Mouse (Mus musculus): ENCODE results near the gene Mark1. TPM values are rescaled to one million over a fixed set of nuclear protein-coding genes. Genes with fewer than 3 reads are reported as not detected.

Gene Mark1
- polyA plus RNA-seq, 1 experiment = 49.7 TPM

GRCm38 (mm10) chr1:184999780-185000599 is 620 bp upstream of the Mark1 start:
- H3K27ac ChIP-seq (ENCODE audit: insufficient read depth, low read length) = peak overlapping the region; percentile 70; the same call in 1 of the 2 replicates
- H3K4me1 ChIP-seq (ENCODE audit: control insufficient read depth, insufficient read depth, low read length) = peaks cover 6% of the 10 kb centered on the region; the same call in 1 of the 2 replicates
- H3K4me3 ChIP-seq (ENCODE audit: insufficient read depth, low read length) = peak overlapping the region; percentile 47
- no peak for TF ChIP-seq CTCF (IDR thresholded peaks at IDR 0.05; ENCODE audit: extremely low read depth, insufficient read depth, low read length)
- TF ChIP-seq POLR2A (IDR thresholded peaks at IDR 0.05; ENCODE audit: extremely low read depth, insufficient read depth, low read length) = peak; percentile 81

DNA sequence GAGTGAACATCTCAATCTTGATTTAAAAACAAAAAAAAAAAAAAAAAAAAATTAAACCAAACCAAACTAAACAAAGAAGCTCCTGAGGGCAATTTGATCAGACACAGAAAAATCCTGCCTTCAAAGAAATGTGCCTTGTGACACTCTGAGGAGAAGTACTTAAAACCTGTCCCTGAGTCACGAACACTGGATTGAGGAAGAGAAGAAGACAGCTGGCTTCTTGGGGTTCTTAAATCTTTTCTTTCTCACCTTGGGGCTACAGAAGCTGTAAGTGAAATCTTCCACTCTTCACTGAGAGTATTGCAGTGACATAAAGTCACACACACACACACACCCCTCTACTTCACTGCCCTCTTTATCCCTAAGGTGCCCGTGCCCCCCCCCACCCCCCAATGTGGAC is 739 bp downstream of the Mark1 start:
- H3K4me1 ChIP-seq (ENCODE audit: control insufficient read depth, insufficient read depth, low read length) = peaks cover 6% of the 10 kb centered on the region; the same call in 1 of the 2 replicates
- peak overlapping the region; percentile 85 for H3K4me3 ChIP-seq (ENCODE audit: insufficient read depth, low read length)
- H3K27ac ChIP-seq (ENCODE audit: insufficient read depth, low read length) = no peak overlapping the region
- TF ChIP-seq CTCF (IDR thresholded peaks at IDR 0.05; ENCODE audit: extremely low read depth, insufficient read depth, low read length) (no peak), POLR2A (IDR thresholded peaks at IDR 0.05; ENCODE audit: extremely low read depth, insufficient read depth, low read length) (no peak)

DNA sequence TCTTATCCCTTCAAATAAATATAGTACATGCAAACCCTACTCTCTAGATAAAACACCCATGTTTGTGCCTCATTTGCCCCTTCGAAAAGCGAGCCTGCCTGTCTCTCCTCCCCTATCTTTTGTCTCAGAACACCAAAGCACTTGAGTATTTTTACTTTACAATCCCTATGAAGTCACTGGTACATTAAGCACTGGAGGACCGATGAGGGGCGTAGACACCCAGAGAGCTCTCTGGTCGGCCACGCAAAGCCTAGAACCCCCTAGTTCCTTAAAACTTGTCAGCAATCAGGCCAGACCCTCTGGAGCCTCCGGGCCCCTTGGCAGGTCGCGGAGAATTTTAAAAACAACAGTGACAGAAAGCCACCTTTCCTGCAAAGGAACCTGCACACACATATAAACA is 1.2 kb downstream of the Mark1 start:
- TF ChIP-seq POLR2A (IDR thresholded peaks at IDR 0.05; ENCODE audit: extremely low read depth, insufficient read depth, low read length) (no peak), CTCF (IDR thresholded peaks at IDR 0.05; ENCODE audit: extremely low read depth, insufficient read depth, low read length) (no peak)
- H3K4me3 ChIP-seq (ENCODE audit: insufficient read depth, low read length) = peak overlapping the region; percentile 85
- H3K4me1 ChIP-seq (ENCODE audit: control insufficient read depth, insufficient read depth, low read length) = peaks cover 6% of the 10 kb centered on the region; the same call in 1 of the 2 replicates
- no peak overlapping the region for H3K27ac ChIP-seq (ENCODE audit: insufficient read depth, low read length)

DNA sequence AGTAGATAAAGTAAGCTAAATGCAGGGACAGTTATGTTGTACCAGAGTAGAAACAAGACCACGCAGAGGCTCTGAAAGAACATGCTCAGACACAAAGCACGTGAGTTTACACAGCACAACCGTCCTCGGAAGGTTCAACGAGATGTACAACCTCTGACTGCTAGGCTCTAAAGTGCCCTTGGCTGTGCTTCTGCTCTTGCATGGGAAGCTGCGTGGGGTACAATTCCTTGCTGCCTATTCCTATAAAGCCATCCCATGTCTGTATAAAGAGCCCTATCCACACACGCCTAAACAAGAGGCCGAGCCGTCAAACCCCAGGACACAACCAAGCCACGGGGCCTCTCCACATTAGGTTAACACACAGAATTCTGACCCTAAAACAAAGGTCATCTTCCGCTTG is 1.9 kb downstream of the Mark1 start:
- H3K4me3 ChIP-seq (ENCODE audit: insufficient read depth, low read length) = peak overlapping the region; percentile 85
- peaks cover 6% of the 10 kb centered on the region; the same call in 1 of the 2 replicates for H3K4me1 ChIP-seq (ENCODE audit: control insufficient read depth, insufficient read depth, low read length)
- no peak for TF ChIP-seq CTCF (IDR thresholded peaks at IDR 0.05; ENCODE audit: extremely low read depth, insufficient read depth, low read length)
- TF ChIP-seq POLR2A (IDR thresholded peaks at IDR 0.05; ENCODE audit: extremely low read depth, insufficient read depth, low read length) = no peak
- no peak overlapping the region for H3K27ac ChIP-seq (ENCODE audit: insufficient read depth, low read length)

DNA sequence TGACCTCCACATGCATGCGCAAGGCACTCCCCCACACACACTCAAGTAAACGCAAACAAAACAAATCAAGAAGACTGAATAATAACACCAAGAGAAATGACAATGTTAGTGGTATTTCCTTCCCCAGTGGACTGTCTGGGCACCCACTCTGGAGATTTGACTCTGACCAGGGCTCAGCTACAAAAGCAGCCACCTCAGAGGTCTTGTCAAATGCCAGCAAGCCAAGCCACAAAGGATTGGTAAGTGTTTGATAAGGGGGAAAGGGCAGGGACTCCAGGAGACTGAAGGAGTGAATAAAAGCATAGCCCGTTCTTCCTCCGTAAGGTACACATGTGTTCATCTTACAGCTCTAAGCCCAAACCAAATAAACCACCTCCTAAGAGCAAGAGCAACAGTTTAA is 4.0 kb downstream of the Mark1 start:
- Histone ChIP-seq H3K4me3 (ENCODE audit: insufficient read depth, low read length) (no peak overlapping the region), H3K27ac (ENCODE audit: insufficient read depth, low read length) (no peak overlapping the region), H3K4me1 (ENCODE audit: control insufficient read depth, insufficient read depth, low read length) (peaks cover 6% of the 10 kb centered on the region; the same call in 1 of the 2 replicates)
- TF ChIP-seq POLR2A (IDR thresholded peaks at IDR 0.05; ENCODE audit: extremely low read depth, insufficient read depth, low read length) (no peak), CTCF (IDR thresholded peaks at IDR 0.05; ENCODE audit: extremely low read depth, insufficient read depth, low read length) (no peak)

GRCm38 (mm10) chr1:184991191-184991590 is 8.2 kb downstream of the Mark1 start:
- no peak overlapping the region for H3K27ac ChIP-seq (ENCODE audit: insufficient read depth, low read length)
- H3K4me1 ChIP-seq (ENCODE audit: control insufficient read depth, insufficient read depth, low read length) = peaks cover 7% of the 10 kb centered on the region
- H3K4me3 ChIP-seq (ENCODE audit: insufficient read depth, low read length) = no peak overlapping the region
- no peak for TF ChIP-seq POLR2A (IDR thresholded peaks at IDR 0.05; ENCODE audit: extremely low read depth, insufficient read depth, low read length)
- TF ChIP-seq CTCF (IDR thresholded peaks at IDR 0.05; ENCODE audit: extremely low read depth, insufficient read depth, low read length) = no peak

- TF ChIP-seq POLR2A (IDR thresholded peaks at IDR 0.05; ENCODE audit: extremely low read depth, insufficient read depth, low read length) (no peak), CTCF (IDR thresholded peaks at IDR 0.05; ENCODE audit: extremely low read depth, insufficient read depth, low read length) (no peak)
Measured at GRCm38 (mm10) chr1:184986748-184987147, 12.6 kb downstream of the Mark1 start.

DNA sequence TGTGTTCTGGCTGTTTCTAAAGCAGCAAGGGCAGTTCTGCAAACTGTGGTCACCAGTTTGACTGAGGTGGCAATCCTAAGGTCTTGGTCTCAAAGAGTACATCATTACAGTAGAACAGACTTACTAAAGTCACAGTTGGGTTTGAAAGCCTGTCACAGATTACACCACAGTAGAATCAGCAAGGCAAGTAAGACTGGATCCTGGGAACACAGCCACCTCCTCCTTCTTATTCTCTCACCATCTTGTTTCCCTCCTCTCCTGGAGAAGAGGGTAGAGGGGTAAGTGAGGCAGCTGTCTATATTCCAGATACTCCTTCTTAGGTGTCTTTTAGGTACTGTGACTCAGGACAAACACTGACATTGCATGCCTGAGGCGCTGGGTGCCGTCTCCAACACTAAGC is 14.6 kb downstream of the Mark1 start:
- H3K4me3 ChIP-seq (ENCODE audit: insufficient read depth, low read length) = no peak overlapping the region
- no peak overlapping the region for H3K27ac ChIP-seq (ENCODE audit: insufficient read depth, low read length)
- TF ChIP-seq POLR2A (IDR thresholded peaks at IDR 0.05; ENCODE audit: extremely low read depth, insufficient read depth, low read length) (no peak), CTCF (IDR thresholded peaks at IDR 0.05; ENCODE audit: extremely low read depth, insufficient read depth, low read length) (no peak)
- peaks cover 5% of the 10 kb centered on the region for H3K4me1 ChIP-seq (ENCODE audit: control insufficient read depth, insufficient read depth, low read length)

More at GRCm38 (mm10) chr1:184986748-184987147, 12.6 kb downstream of the Mark1 start:
- H3K4me1 ChIP-seq (ENCODE audit: control insufficient read depth, insufficient read depth, low read length) = peaks cover 5% of the 10 kb centered on the region
- H3K27ac ChIP-seq (ENCODE audit: insufficient read depth, low read length) = no peak overlapping the region
- H3K4me3 ChIP-seq (ENCODE audit: insufficient read depth, low read length) = no peak overlapping the region

DNA sequence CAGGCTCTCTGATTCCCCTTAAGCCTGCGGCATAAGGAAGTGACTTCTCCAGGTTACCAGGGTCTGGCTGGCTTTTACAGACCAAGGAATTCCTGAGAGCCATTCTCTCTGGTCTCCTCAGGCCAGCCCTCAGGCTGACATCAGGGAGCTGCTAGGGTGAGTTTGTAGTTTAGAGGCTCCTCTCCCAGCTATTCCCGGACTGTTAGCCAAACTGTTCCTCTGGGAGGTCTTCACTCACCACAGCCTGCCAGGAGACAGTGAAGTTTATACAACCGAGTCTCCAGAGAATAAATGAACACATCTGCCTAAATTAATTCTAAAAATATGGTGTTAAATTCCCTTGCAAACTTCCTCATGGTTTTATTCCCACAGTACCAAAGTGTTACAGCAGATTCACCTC is 15.6 kb downstream of the Mark1 start:
- no peak for TF ChIP-seq POLR2A (IDR thresholded peaks at IDR 0.05; ENCODE audit: extremely low read depth, insufficient read depth, low read length)
- no peak for TF ChIP-seq CTCF (IDR thresholded peaks at IDR 0.05; ENCODE audit: extremely low read depth, insufficient read depth, low read length)
- no peak overlapping the region for H3K4me3 ChIP-seq (ENCODE audit: insufficient read depth, low read length)
- H3K4me1 ChIP-seq (ENCODE audit: control insufficient read depth, insufficient read depth, low read length) = peaks cover 7% of the 10 kb centered on the region
- no peak overlapping the region for H3K27ac ChIP-seq (ENCODE audit: insufficient read depth, low read length)

- TF ChIP-seq CTCF (IDR thresholded peaks at IDR 0.05; ENCODE audit: extremely low read depth, insufficient read depth, low read length) (no peak), POLR2A (IDR thresholded peaks at IDR 0.05; ENCODE audit: extremely low read depth, insufficient read depth, low read length) (no peak)
- no peak overlapping the region for H3K27ac ChIP-seq (ENCODE audit: insufficient read depth, low read length)
- no peak overlapping the region for H3K4me3 ChIP-seq (ENCODE audit: insufficient read depth, low read length)
- H3K4me1 ChIP-seq (ENCODE audit: control insufficient read depth, insufficient read depth, low read length) = peaks cover 10% of the 10 kb centered on the region
Measured at GRCm38 (mm10) chr1:184972214-184972776, 27.1 kb downstream of the Mark1 start.
